Mouse (Mus musculus): ENCODE measurements around the gene Mgat4e. TPM values are rescaled to one million over a fixed set of nuclear protein-coding genes. Genes with fewer than 3 reads are reported as not detected.

The Mgat4e gene
- not detected in 2 replicates for polyA plus RNA-seq (2016; fragmentation: Nextera tagmentation; extraction: Ambion mirVana)

DNA sequence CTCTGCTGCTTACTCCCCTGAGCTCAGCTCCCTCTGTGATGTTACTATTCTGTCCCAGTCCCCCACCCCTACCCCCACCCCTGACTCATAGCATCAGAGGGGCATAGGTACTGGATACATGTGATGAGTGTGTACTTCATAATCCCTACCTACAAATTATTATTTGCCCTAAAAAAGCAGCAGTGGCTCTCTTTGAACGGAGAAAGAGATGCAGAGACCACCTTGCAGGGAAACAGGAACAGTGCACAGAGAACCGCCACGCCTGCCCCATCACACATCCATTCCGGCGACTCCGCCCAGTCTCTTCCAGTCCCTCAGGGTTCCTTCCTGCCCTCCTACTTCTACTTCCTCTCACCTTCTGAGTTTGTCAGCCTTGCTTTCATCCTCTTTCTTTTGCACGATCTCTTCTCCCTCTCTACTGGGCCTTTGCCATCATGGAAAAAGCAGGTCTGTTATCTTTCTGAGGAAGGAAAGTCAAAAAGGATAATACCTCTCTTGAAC is at the start of gene Mgat4e:
TSS of gene Mgat4e (minus strand) at position 51 of the 501 bp plus-strand sequence.
- no peak within 1 kb of the TSS for H3K27ac ChIP-seq
- H3K36me3 ChIP-seq: no peaks in the 10 kb centered on the region
- WGBS: 57% methylated on average over 7 of the region's 7 CpGs
- 0 out of 2 replicates have a peak, but pooled peaks cover 5% of the 10 kb centered on the region for H3K4me1 ChIP-seq (replicated peaks)
- peaks cover 2% of the 10 kb centered on the region; the same call in 1 of the 2 replicates for H3K27me3 ChIP-seq (ENCODE audit: insufficient read depth, poor library complexity, severe bottlenecking)
- no peak for DNase-seq (ENCODE audit: low spot score)
- no peak within 1 kb of the TSS for H3K4me3 ChIP-seq
- peaks cover 12% of the 10 kb centered on the region; the same call in 1 of the 2 replicates for H3K9me3 ChIP-seq

GRCm38 (mm10) chr1:134597339-134598054 is 48.0 kb upstream of the Mgat4e start:
- DNase-seq (ENCODE audit: low spot score): no peak
- Histone ChIP-seq H3K27me3 (ENCODE audit: insufficient read depth, poor library complexity, severe bottlenecking) (no peaks in the 10 kb centered on the region), H3K4me3 (no peak overlapping the region), H3K36me3 (peaks cover 98% of the 10 kb centered on the region), H3K9me3 (no peaks in the 10 kb centered on the region), H3K4me1 (replicated peaks) (no peaks in the 10 kb centered on the region), H3K27ac (no peak overlapping the region)
- WGBS: 92% methylated on average over 9 of the region's 9 CpGs

DNA sequence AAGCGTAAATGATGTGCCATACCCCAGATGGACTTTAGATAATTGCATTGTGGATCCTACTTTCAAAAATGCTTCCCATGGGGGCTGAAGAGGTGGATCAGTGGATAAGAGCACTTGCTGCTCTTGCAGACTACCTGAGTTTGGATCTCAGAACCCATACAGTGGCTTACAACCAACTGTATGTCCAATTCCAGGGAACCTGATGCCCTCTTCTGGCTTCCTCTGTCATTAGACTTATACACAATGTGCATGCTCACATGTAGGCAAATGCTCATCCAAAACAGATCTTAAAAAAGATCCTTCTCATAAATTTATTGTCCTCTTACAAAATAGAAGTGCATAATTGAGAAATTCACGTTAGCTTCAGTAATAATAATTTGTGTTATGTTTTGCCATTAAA is 42.3 kb upstream of the Mgat4e start:
- WGBS: 90% methylated on average over 2 of the region's 2 CpGs
- Histone ChIP-seq H3K4me1 (replicated peaks) (no peaks in the 10 kb centered on the region), H3K36me3 (peaks cover 94% of the 10 kb centered on the region), H3K4me3 (no peak overlapping the region), H3K27ac (no peak overlapping the region), H3K27me3 (ENCODE audit: insufficient read depth, poor library complexity, severe bottlenecking) (no peaks in the 10 kb centered on the region), H3K9me3 (no peaks in the 10 kb centered on the region)
- no peak for DNase-seq (ENCODE audit: low spot score)

DNA sequence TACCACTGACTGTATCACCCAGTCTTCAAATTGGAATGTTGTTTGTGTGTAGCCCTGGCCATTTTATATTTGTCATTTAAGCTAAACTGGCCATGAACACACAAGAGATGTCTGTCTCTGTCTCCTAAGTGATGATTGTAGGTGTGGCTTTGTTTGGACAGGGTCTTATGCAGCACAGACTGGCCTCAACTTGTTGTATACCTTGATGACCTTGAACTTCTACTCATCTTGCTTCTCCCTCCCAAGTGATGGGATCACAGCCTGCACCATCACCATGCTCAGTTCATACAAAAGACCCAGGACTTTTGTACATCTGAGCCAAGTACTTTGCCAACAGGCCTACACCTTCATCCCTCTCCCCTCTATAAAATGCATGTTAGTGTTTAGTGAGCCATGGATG is 40.2 kb upstream of the Mgat4e start:
- Histone ChIP-seq H3K4me1 (replicated peaks) (no peaks in the 10 kb centered on the region), H3K9me3 (no peaks in the 10 kb centered on the region), H3K27me3 (ENCODE audit: insufficient read depth, poor library complexity, severe bottlenecking) (no peaks in the 10 kb centered on the region), H3K27ac (no peak overlapping the region), H3K36me3 (peaks cover 94% of the 10 kb centered on the region), H3K4me3 (no peak overlapping the region)
- DNase-seq (ENCODE audit: low spot score): no peak

DNA sequence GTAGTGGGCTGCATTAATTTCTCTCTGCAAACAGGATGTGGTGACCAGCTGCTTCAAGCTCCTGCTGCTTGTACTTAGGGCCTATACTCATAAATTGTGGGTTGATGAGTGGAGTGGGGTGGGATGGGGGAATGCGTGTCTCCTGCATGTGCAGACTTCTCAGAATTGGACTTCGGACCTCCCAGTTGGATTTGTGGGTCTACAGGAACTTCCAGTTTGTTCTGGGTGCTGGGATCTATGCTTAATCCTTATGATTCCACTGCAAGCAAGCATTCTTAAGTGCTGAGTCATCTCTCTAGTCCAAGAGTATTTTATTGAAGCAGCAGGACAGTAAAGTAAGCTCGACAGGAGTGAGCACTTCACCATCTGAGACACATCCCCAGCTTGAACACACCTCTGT is 34.1 kb upstream of the Mgat4e start:
- Histone ChIP-seq H3K9me3 (no peaks in the 10 kb centered on the region), H3K27me3 (ENCODE audit: insufficient read depth, poor library complexity, severe bottlenecking) (no peaks in the 10 kb centered on the region), H3K4me3 (no peak overlapping the region), H3K27ac (no peak overlapping the region), H3K4me1 (replicated peaks) (no peaks in the 10 kb centered on the region), H3K36me3 (peaks cover 63% of the 10 kb centered on the region)
- no peak for DNase-seq (ENCODE audit: low spot score)
- WGBS: 86% methylated on average over 3 of the region's 3 CpGs

- no peak for DNase-seq (ENCODE audit: low spot score)
- Histone ChIP-seq H3K4me3 (no peak overlapping the region), H3K27ac (no peak overlapping the region), H3K4me1 (replicated peaks) (no peaks in the 10 kb centered on the region), H3K27me3 (ENCODE audit: insufficient read depth, poor library complexity, severe bottlenecking) (no peaks in the 10 kb centered on the region), H3K9me3 (no peaks in the 10 kb centered on the region), H3K36me3 (peaks cover 37% of the 10 kb centered on the region)
- 92% methylated on average over 2 of the region's 2 CpGs for WGBS
Observed at GRCm38 (mm10) chr1:134580796-134581195, 31.3 kb upstream of the Mgat4e start.

GRCm38 (mm10) chr1:134577384-134578120 is 28.1 kb upstream of the Mgat4e start:
- no peaks in the 10 kb centered on the region for H3K27me3 ChIP-seq (ENCODE audit: insufficient read depth, poor library complexity, severe bottlenecking)
- no peak overlapping the region for H3K4me3 ChIP-seq
- H3K36me3 ChIP-seq: peaks cover 17% of the 10 kb centered on the region
- WGBS: 79% methylated on average over 6 of the region's 6 CpGs
- no peak for DNase-seq (ENCODE audit: low spot score)
- H3K27ac ChIP-seq: no peak overlapping the region
- no peaks in the 10 kb centered on the region for H3K4me1 ChIP-seq (replicated peaks)
- H3K9me3 ChIP-seq: no peaks in the 10 kb centered on the region

DNA sequence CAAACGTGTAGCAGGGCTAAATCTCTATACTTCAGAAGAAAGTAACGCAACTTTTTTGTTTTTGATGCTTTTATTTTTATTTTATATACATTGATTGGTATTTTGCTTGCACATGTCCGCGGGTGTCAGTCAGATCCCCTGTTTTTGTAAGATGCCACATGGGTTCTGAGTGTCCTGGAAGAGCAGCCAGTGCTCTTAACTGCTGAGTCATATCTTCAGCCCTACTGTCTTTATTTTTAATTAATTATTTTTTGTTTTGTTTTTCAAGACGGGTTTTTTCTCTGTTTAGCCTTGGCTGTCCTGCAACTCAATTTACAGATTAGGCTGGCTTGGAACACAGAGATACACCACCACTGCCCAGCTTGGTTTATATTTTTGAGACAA is 24.4 kb upstream of the Mgat4e start:
- WGBS: 83% methylated on average over 5 of the region's 5 CpGs
- Histone ChIP-seq H3K36me3 (no peaks in the 10 kb centered on the region), H3K4me3 (no peak overlapping the region), H3K27ac (no peak overlapping the region), H3K27me3 (ENCODE audit: insufficient read depth, poor library complexity, severe bottlenecking) (no peaks in the 10 kb centered on the region), H3K9me3 (no peaks in the 10 kb centered on the region), H3K4me1 (replicated peaks) (0 out of 2 replicates have a peak, but pooled peaks cover 2% of the 10 kb centered on the region)
- DNase-seq (ENCODE audit: low spot score): no peak

GRCm38 (mm10) chr1:134573300-134573931 is 23.9 kb upstream of the Mgat4e start:
- Histone ChIP-seq H3K27me3 (ENCODE audit: insufficient read depth, poor library complexity, severe bottlenecking) (no peaks in the 10 kb centered on the region), H3K4me1 (replicated peaks) (0 out of 2 replicates have a peak, but pooled peaks cover 2% of the 10 kb centered on the region), H3K9me3 (no peaks in the 10 kb centered on the region), H3K36me3 (no peaks in the 10 kb centered on the region), H3K27ac (no peak overlapping the region), H3K4me3 (no peak overlapping the region)
- WGBS: 79% methylated on average over 1 of the region's 1 CpGs
- no peak for DNase-seq (ENCODE audit: low spot score)

GRCm38 (mm10) chr1:134570631-134571030 is 21.1 kb upstream of the Mgat4e start:
- Histone ChIP-seq H3K27ac (no peak overlapping the region), H3K9me3 (no peaks in the 10 kb centered on the region), H3K36me3 (no peaks in the 10 kb centered on the region), H3K4me1 (replicated peaks) (peaks cover 13% of the 10 kb centered on the region), H3K4me3 (no peak overlapping the region), H3K27me3 (ENCODE audit: insufficient read depth, poor library complexity, severe bottlenecking) (no peaks in the 10 kb centered on the region)
- no peak for DNase-seq (ENCODE audit: low spot score)
- 52% methylated on average over 3 of the region's 3 CpGs for WGBS

DNA sequence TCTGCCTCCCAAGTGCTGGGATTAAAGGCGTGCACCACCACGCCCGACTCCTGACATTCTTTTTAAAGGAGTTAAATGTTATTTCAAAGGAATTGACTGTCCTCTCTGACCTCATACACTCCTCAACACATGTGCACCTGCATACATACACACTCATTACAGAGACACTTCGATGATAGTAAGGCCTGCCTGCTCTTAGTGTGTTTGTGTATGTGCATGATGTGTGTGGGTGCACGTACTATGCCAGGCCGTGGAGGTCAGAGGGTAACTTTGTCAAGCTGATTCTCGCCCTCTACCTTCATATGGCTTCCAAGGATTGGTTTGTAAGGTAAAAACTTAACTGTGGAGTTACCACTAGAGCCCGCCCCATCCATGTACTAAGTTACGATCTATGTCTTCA is 20.7 kb upstream of the Mgat4e start:
- H3K4me3 ChIP-seq: no peak overlapping the region
- DNase-seq (ENCODE audit: low spot score): no peak
- peaks cover 18% of the 10 kb centered on the region for H3K4me1 ChIP-seq (replicated peaks)
- H3K27ac ChIP-seq: no peak overlapping the region
- no peaks in the 10 kb centered on the region for H3K27me3 ChIP-seq (ENCODE audit: insufficient read depth, poor library complexity, severe bottlenecking)
- H3K36me3 ChIP-seq: no peaks in the 10 kb centered on the region
- H3K9me3 ChIP-seq: no peaks in the 10 kb centered on the region
- WGBS: 95% methylated on average over 9 of the region's 9 CpGs

GRCm38 (mm10) chr1:134567511-134567910 is 18.0 kb upstream of the Mgat4e start:
- WGBS: 61% methylated on average over 1 of the region's 1 CpGs
- H3K27me3 ChIP-seq (ENCODE audit: insufficient read depth, poor library complexity, severe bottlenecking): no peaks in the 10 kb centered on the region
- no peaks in the 10 kb centered on the region for H3K9me3 ChIP-seq
- H3K4me3 ChIP-seq: no peak overlapping the region
- no peak overlapping the region for H3K27ac ChIP-seq
- no peak for DNase-seq (ENCODE audit: low spot score)
- 0 out of 2 replicates have a peak, but pooled peaks cover 3% of the 10 kb centered on the region for H3K36me3 ChIP-seq
- H3K4me1 ChIP-seq (replicated peaks): peaks cover 32% of the 10 kb centered on the region

- no peak for DNase-seq (ENCODE audit: low spot score)
- peaks cover 50% of the 10 kb centered on the region for H3K4me1 ChIP-seq (replicated peaks)
- 88% methylated on average over 3 of the region's 3 CpGs for WGBS
- no peak overlapping the region for H3K27ac ChIP-seq
- H3K9me3 ChIP-seq: no peaks in the 10 kb centered on the region
- no peaks in the 10 kb centered on the region for H3K27me3 ChIP-seq (ENCODE audit: insufficient read depth, poor library complexity, severe bottlenecking)
- no peak overlapping the region for H3K4me3 ChIP-seq
- H3K36me3 ChIP-seq: 0 out of 2 replicates have a peak, but pooled peaks cover 3% of the 10 kb centered on the region
Observed at GRCm38 (mm10) chr1:134563726-134564125, 14.2 kb upstream of the Mgat4e start.
